Mouse (Mus musculus) embryonic facial prominence, embryonic 14.5 days (tissue): Measurements from ENCODE around the gene H2-M5. TPM values are rescaled to one million over a fixed set of nuclear protein-coding genes. Genes with fewer than 3 reads are reported as not detected.

Experiments
- ATAC-seq: fragments of 200-750 bp; cut with Nextera tagmentation; 2 replicates; pipeline ENCODE4 v1.8.0; 2017; ENCODE audit warnings: low read depth, moderate number of reproducible peaks, moderate TSS enrichment
- DNase-seq: peaks from one replicate; pipeline ENCODE4 v3.0.0-alpha.2; 2015; ENCODE audit warnings: low spot score
- H3K27ac ChIP-seq: fragments of 300-500 bp; sonication (generic); replicated peaks from 2 replicates; pipeline ENCODE4 v1.5.1; 2014; ENCODE audit warnings: low read depth, mild to moderate bottlenecking, low read length, moderate library complexity
- H3K27me3 ChIP-seq: fragments of 300-500 bp; sonication (generic); replicated peaks from 2 replicates; pipeline ENCODE4 v1.6.1; 2014; ENCODE audit warnings: low read length; ENCODE audit not compliant: control insufficient read depth, insufficient read depth
- H3K36me3 ChIP-seq: fragments of 300-500 bp; sonication (generic); 2 replicates; pipeline ENCODE4 v1.6.1; 2014; ENCODE audit warnings: low read length, mixed read lengths; ENCODE audit not compliant: control insufficient read depth, insufficient read depth
- H3K4me1 ChIP-seq: fragments of 300-500 bp; sonication (generic); 2 replicates; pipeline ENCODE4 v1.6.1; 2014; ENCODE audit warnings: antibody characterized with exemption, low read length; ENCODE audit not compliant: control insufficient read depth, insufficient read depth
- H3K4me2 ChIP-seq: fragments of 300-500 bp; sonication (generic); 2 replicates; pipeline ENCODE4 v1.6.1; 2014; ENCODE audit warnings: low read depth, mild to moderate bottlenecking, low read length, moderate library complexity, mixed read lengths
- H3K4me3 ChIP-seq: fragments of 300-500 bp; sonication (generic); 2 replicates; pipeline ENCODE4 v1.5.1; 2014; ENCODE audit warnings: low read depth, mild to moderate bottlenecking, low read length
- H3K9ac ChIP-seq: fragments of 300-500 bp; sonication (generic); 2 replicates; pipeline ENCODE4 v1.6.1; 2014; ENCODE audit warnings: low read depth, mild to moderate bottlenecking, low read length, moderate library complexity, mixed read lengths
- H3K9me3 ChIP-seq: fragments of 300-500 bp; sonication (generic); 2 replicates; pipeline ENCODE4 v1.6.1; 2016; ENCODE audit warnings: low read length; ENCODE audit not compliant: control insufficient read depth
- WGBS: fragments of 180-500 bp; shearing (Covaris S2); extraction: QIAGEN DNeasy Blood & Tissue Kit; methylation state at CpG from one replicate; pipeline ENCODE4 v1.1.7; 2014; 5-methylcytosine and 5-hydroxymethylcytosine counted together
- polyA plus RNA-seq: library from polyadenylated mRNA; unstranded; fragments of >200 nt; fragmentation: Nextera tagmentation; extraction: Ambion mirVana; gene quantifications from 2 replicates; pipeline ENCODE4 v1.2.1, GENCODE M21; 2014

The H2-M5 gene
- polyA plus RNA-seq, 1 experiment from 2014 or later = 0.22 TPM

DNA sequence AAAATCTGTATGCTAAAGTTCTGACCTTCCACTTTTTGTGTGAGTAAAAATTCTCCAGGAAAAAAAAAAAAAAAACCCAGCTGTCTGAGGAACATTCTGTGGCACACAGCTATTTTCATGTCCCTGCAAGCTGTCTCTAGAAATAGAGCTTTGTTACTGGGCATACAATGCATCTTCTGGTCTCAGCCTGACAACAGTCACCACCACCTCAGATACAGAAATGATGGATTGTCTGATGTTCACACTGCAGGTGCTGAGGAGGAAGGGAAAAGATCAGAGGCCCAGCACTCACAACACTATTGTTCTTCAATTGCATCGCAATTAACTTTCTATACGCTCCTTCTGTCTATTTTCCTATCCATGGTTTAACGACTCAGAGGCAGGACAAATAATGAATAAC is 29.0 kb upstream of the H2-M5 start:
- WGBS = 87% methylated on average over 3 of the region's 3 CpGs
- no peak for ATAC-seq
- no peak overlapping the region for H3K9ac ChIP-seq

DNA sequence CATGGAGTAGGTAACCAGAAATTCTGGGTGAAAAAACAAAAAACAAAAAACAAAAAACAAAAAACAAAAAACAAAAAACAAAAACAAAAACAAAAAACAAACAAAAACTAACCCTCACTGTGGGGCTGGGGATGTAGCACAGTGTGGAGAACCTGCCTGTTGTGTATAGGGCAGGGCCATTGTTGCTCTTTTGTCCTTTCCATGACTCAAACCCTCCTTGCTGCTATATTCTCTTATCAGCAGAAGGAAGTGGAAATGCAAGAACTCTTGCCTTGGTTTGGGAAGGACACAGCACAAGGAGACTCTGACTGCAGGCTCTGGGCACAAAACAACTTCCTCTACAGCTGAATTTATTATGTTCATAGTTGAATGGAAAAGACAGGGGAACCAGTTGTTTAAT is 27.0 kb upstream of the H2-M5 start:
- Histone ChIP-seq H3K4me1 (no peaks in the 10 kb centered on the region), H3K9ac (no peak overlapping the region), H3K4me3 (no peak overlapping the region), H3K9me3 (no peaks in the 10 kb centered on the region), H3K36me3 (no peaks in the 10 kb centered on the region), H3K4me2 (no peak overlapping the region), H3K27me3 (no peaks in the 10 kb centered on the region), H3K27ac (no peak overlapping the region)
- no peak for DNase-seq
- no peak for ATAC-seq

More for the DNA sequence above, 29.0 kb upstream of the H2-M5 start:
- H3K4me2 ChIP-seq = no peak overlapping the region
- no peaks in the 10 kb centered on the region for H3K9me3 ChIP-seq
- H3K36me3 ChIP-seq = no peaks in the 10 kb centered on the region
- DNase-seq = no peak
- H3K4me1 ChIP-seq = no peaks in the 10 kb centered on the region
- no peak overlapping the region for H3K27ac ChIP-seq
- no peaks in the 10 kb centered on the region for H3K27me3 ChIP-seq
- no peak overlapping the region for H3K4me3 ChIP-seq

DNA sequence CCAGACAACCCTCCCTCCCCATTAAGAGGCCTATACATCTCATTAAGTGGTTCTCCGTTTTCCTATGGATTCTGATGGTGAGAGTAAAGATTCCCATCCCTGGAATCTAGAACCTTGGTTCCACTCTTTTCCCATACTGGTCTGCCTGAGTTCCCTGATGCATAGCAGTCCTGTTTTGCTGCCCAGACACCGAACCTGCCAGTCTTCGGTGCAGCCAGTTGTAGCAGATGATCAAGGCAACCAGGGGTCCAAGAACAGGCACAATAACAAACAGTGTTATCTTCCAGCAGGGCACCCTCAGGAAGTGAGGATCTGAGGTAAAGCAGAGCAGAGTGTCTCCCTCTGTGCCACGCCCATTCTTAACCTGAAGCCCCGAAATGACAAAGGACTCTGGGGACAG is 22.8 kb upstream of the H2-M5 start:
- no peak overlapping the region for H3K9ac ChIP-seq
- H3K36me3 ChIP-seq = peaks cover 39% of the 10 kb centered on the region
- H3K27ac ChIP-seq = no peak overlapping the region
- no peak overlapping the region for H3K4me2 ChIP-seq
- DNase-seq = no peak
- no peak overlapping the region for H3K4me3 ChIP-seq
- H3K9me3 ChIP-seq = no peaks in the 10 kb centered on the region
- no peaks in the 10 kb centered on the region for H3K4me1 ChIP-seq
- no peak for ATAC-seq
- 81% methylated on average over 5 of the region's 5 CpGs for WGBS
- no peaks in the 10 kb centered on the region for H3K27me3 ChIP-seq

DNA sequence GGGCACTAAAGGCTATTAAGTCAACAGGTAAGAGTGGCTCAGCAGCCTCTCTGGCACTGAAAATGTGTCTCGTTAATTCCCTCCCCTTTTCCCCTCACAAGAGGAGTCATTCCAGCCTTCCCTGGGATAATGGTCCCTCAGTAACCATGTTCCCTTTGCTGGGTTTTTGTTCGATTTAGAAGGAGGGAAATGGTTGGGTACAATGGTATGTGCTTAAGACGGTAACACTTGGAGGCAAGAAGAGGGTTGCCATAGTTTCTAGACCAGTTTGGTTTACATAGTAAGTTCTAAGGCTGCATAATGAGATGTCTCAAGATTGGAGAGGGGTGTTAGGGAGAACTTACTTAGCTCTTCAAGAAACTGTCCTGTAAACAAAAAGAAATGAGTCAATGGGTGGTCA is 22.4 kb upstream of the H2-M5 start:
- no peak overlapping the region for H3K4me3 ChIP-seq
- H3K27me3 ChIP-seq = no peaks in the 10 kb centered on the region
- no peaks in the 10 kb centered on the region for H3K4me1 ChIP-seq
- peaks cover 43% of the 10 kb centered on the region for H3K36me3 ChIP-seq
- no peak overlapping the region for H3K27ac ChIP-seq
- DNase-seq (no peak), ATAC-seq (no peak)
- no peak overlapping the region for H3K9ac ChIP-seq
- H3K4me2 ChIP-seq = no peak overlapping the region
- no peaks in the 10 kb centered on the region for H3K9me3 ChIP-seq
- 85% methylated on average over 3 of the region's 3 CpGs for WGBS

DNA sequence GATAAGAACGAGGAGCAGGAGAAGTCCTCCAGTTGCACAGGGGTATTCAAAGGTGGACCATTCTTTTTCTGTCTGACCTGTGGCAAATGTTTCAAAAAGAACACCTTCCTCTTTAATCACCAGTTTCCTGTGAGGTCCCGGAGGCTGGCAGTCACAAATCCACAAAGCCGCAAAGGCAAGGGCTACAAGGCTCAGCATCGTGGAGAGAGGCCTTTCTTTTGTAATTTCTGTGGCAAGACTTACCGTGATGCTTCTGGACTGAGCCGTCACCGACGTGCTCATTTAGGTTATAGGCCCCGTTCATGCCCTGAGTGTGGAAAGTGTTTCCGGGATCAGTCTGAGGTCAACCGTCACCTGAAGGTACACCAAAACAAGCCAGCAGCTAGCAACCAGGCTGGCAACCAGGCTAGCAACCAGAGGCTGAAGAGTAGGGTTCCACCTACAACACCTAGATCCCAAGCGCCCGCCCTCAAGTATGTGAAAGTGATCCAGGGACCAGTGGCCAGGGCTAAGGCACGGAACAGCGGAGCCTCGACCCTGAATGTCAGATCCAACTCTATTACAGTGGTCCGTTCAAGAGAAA is 20.2 kb upstream of the H2-M5 start:
- Histone ChIP-seq H3K27ac (no peak overlapping the region), H3K9ac (no peak overlapping the region), H3K27me3 (no peaks in the 10 kb centered on the region), H3K4me3 (no peak overlapping the region), H3K4me1 (no peaks in the 10 kb centered on the region), H3K36me3 (peaks cover 55% of the 10 kb centered on the region), H3K9me3 (no peaks in the 10 kb centered on the region), H3K4me2 (no peak overlapping the region)
- ATAC-seq (no peak), DNase-seq (no peak)
- 93% methylated on average over 17 of the region's 17 CpGs for WGBS

DNA sequence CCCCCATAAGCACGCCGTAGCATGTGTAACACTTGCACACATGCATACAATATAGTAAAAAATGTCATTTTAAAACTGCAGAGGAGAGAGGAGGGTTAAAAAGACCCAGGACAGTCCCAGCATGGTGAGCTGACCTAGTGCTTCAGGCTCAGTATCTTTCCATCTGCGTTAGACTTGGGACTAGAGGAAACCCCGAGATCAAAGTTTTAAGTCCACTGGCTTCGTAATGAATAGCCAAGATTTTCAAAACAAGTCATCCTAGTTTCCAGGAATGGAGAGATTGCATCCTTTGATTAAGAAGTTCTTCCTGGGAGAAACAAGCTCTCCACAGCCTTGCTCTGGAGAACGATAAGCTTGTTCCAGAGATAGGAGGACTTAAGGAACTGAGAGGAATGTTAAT is 18.8 kb upstream of the H2-M5 start:
- no peaks in the 10 kb centered on the region for H3K4me1 ChIP-seq
- H3K27ac ChIP-seq = no peak overlapping the region
- no peak overlapping the region for H3K9ac ChIP-seq
- H3K4me3 ChIP-seq = no peak overlapping the region
- H3K9me3 ChIP-seq = no peaks in the 10 kb centered on the region
- 85% methylated on average over 6 of the region's 6 CpGs for WGBS
- peaks cover 61% of the 10 kb centered on the region for H3K36me3 ChIP-seq
- no peak for DNase-seq
- no peak overlapping the region for H3K4me2 ChIP-seq
- H3K27me3 ChIP-seq = no peaks in the 10 kb centered on the region
- no peak for ATAC-seq

DNA sequence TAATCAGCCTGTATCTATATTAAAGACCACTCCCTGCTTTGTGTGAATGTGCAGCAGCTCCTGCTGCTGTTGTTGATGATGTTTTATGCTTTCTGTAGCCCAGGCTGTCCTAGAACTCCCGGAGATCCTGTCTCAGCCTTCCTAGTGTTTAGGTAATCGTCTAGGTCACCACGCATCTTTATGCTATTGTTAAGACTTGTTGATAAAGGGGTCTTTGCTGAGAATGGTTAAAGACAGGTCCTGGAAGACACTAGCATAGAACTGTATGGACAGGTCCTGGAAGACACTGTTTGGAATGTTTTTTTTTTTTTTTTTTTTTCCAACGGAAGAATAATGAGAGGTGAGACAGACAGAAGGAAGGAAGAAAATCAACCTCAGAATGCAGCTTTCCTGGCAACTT is 14.0 kb upstream of the H2-M5 start:
- Histone ChIP-seq H3K36me3 (peaks cover 34% of the 10 kb centered on the region), H3K27me3 (no peaks in the 10 kb centered on the region), H3K4me2 (peak overlapping the region; percentile 78), H3K27ac (0 out of 2 replicates have a peak overlapping the region, but pooled peaks have one; percentile 93), H3K4me3 (peak overlapping the region; percentile 79), H3K4me1 (no peaks in the 10 kb centered on the region), H3K9me3 (no peaks in the 10 kb centered on the region), H3K9ac (peak overlapping the region; percentile 98)
- ATAC-seq = no peak
- no peak for DNase-seq
- 41% methylated on average over 4 of the region's 4 CpGs for WGBS

DNA sequence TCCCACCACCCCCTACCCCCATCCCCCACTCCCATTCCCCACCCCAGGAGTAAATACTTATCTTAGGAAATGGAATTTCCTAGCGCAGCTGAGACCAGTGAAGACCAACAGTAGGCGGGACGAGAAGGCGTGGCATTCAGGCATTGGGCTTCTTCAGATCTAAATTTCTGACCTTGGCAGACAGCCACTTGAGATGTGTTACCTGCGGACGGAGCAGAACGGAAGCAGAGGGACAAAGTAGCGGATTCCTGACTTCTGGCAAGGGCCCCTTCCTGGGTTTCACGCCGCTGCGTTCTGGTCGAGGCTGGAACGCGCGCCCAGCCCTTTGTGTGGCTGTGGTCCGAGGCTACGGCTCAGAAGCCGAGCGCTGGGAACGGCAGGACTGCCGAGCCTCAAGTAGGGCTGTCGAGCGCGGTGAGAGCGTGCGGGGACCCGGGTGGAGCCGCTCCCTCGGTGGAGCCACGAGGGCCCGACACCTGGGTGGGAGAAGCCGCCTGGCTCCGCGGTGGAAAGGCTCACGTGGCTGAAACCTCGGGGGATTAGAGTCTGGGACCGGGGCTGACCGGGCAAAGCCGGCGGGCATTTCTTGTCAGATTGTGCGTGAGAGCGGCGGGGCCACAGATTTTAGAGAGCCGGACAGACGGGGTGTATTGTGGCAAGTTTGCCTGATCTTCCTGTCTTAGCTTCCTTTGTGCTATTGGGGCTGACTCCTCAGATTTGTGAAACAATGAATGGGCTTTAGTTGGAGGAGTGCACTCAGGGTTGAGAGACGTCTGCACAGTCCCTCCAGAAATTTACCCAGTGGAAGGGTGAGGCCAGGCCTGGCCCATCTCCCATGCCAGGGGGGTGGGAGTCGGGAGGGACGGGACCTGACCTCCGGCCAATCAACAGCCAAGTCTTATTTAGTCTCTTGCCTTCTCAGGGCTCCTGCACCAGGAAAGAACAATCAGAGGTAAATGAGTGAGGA is 13.3 kb upstream of the H2-M5 start:
- ATAC-seq (peak; percentile 94), DNase-seq (peak; percentile 95)
- Histone ChIP-seq H3K4me3 (peak overlapping the region; percentile 79), H3K27ac (peak overlapping the region; percentile 93), H3K36me3 (peaks cover 27% of the 10 kb centered on the region), H3K4me2 (peak overlapping the region; percentile 78), H3K4me1 (no peaks in the 10 kb centered on the region), H3K27me3 (no peaks in the 10 kb centered on the region), H3K9ac (peak overlapping the region; percentile 98), H3K9me3 (no peaks in the 10 kb centered on the region)
- WGBS = under 1% methylated on average over 46 of the region's 49 CpGs
